ENCODE assay signal across 25 mouse cellular contexts in the genomic region with DNA sequence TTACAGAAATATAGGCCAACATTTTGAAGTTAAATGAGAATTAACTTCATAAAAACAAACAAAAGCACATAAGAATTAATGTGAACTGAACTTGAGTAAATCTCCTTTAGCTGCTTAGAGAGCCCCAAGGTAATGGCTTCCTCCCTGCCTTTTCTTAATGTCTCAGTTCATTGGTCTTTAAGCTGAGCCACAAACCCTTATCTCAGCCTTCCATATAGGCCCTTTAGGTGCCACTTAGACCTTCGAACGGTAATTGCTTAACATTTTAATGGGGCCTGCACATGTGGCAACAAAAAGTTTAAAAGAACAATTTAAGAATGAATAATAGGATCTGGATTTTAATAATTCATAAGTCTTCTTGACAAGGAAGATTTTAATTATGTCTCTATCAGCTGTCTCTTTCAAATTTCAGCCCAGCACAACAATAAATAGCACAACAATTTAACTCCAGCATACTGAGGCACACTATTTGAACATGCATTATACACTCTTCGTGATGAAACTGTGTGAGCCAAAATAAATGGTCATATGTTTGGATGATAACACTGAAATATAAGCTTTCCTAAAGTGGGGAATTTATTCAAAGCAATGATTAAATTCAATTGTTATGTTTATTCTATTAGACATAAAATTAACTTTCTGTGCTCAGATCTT.
"Had no signal": no experiment of that assay in that cellular context is flagged by ENCODE, and none has a peak within 500 bp of the region (broad histone marks: within the 10 kb centered on the region; RNA-seq: fewer than 3 reads in every experiment).

No protein-coding gene starts in this region.

- H3K9me3 ChIP-seq: heart, embryonic 15.5 days; hindbrain, embryonic 13.5 days; hindbrain, embryonic 15.5 days; limb, embryonic 10.5 days; limb, embryonic 12.5 days had no signal

- ATAC-seq: forebrain, postnatal 0 days; hindbrain, postnatal 0 days; intestine, embryonic 16.5 days had no signal

- H3K27me3 ChIP-seq: heart, embryonic 13.5 days; heart, embryonic 15.5 days; hindbrain, embryonic 13.5 days; hindbrain, embryonic 15.5 days; limb, embryonic 12.5 days had no signal

- H3K9ac ChIP-seq: forebrain, postnatal 0 days; heart, embryonic 13.5 days; heart, embryonic 15.5 days; hindbrain, embryonic 13.5 days; hindbrain, embryonic 15.5 days; limb, embryonic 12.5 days had no signal

- DNase-seq: forebrain, postnatal 0 days; gastrocnemius, postnatal 14 days; gastrocnemius, postnatal 36 days; heart, adult 11 months; heart, adult 2 months; heart, postnatal 14 days; heart, postnatal 36 days; kidney, adult 11 months; kidney, adult 2 months; kidney, adult 9 months; kidney, postnatal 10 days; kidney, postnatal 25 days; kidney, postnatal 4 days; layer of hippocampus, postnatal 36 days; liver had no signal

- H3K36me3 ChIP-seq: heart, embryonic 13.5 days; heart, embryonic 15.5 days; hindbrain, embryonic 13.5 days; hindbrain, embryonic 15.5 days; limb, embryonic 10.5 days; limb, embryonic 12.5 days had no signal

- H3K4me1 ChIP-seq: heart, embryonic 13.5 days; heart, embryonic 15.5 days; hindbrain, embryonic 13.5 days; hindbrain, embryonic 15.5 days; limb, embryonic 10.5 days; limb, embryonic 12.5 days had no signal

- H3K4me2 ChIP-seq: heart, embryonic 11.5 days; heart, embryonic 13.5 days; heart, embryonic 15.5 days; hindbrain, embryonic 13.5 days; hindbrain, embryonic 15.5 days; limb, embryonic 12.5 days had no signal

- H3K4me3 ChIP-seq: heart, adult 2 months; heart, embryonic 13.5 days; heart, embryonic 15.5 days; hindbrain, embryonic 13.5 days; hindbrain, embryonic 15.5 days; layer of hippocampus, adult 2 months; limb, embryonic 10.5 days; limb, embryonic 12.5 days had no signal

- H3K27ac ChIP-seq: heart, adult 2 months; heart, embryonic 13.5 days; heart, embryonic 15.5 days; hindbrain, embryonic 13.5 days; hindbrain, embryonic 15.5 days; hindbrain, postnatal 0 days; layer of hippocampus, adult 2 months; limb, embryonic 10.5 days; limb, embryonic 12.5 days had no signal
